Mouse (Mus musculus): ENCODE results near the gene Gm17577. TPM values are rescaled to one million over a fixed set of nuclear protein-coding genes. Genes with fewer than 3 reads are reported as not detected.
"Not testable (repeated sequence)": the region's sequence is repeated elsewhere in the genome, so short reads cannot be mapped to it uniquely, and the experiment has no call there.

The Gm17577 gene
- total RNA-seq (2021), result not detected
- long read RNA-seq, experiment 1, result 0 reads
- long read RNA-seq, experiment 2, result 0 reads

DNA sequence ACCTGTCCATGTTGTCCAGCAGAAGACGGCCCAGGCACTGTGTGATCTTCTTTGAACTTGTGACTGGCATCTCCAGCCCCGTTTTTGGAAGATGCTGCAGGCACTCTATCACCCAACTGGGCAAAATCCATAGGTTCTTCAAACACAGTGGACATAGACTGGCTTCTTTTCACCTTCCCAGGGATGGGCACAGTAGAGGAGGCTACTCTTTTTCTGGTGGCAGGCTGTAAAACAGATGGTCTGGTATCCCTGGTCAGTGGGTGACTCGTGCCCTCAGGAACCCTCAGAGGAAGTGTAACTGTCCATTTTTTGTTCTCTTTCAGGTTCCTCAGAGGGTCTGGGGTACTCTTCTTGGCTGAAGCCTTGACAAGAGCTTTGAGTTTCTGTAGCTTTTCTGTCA, at the start of gene Gm17577:
TSS of gene Gm17577 (minus strand) at position 101 of the 400 bp plus-strand sequence.
- intact Hi-C loops (cut with DNase I); DNase-seq: not testable (repeated sequence)

DNA sequence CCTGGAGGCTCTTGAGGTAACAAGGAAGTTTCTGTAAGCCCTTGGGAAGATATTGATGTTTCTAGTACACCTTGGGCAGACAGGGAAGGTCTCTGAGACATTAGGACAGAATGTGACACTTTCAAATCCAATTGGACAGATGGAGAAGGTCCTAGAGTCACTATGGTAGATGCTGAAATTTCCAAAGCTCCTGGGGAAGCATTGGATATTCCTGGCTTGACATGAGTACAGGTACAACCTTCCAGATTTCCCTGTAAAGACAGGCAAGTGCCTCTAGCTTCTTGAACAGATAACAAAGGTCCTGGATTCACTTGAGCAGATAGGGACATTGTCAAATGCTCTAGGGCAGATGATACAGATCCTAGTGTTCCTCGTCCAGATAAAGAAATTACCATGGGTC, 24.3 kb downstream of the Gm17577 start, which contains the start of gene Srsx:
TSS of gene Srsx (minus strand) at position 101 of the 400 bp plus-strand sequence.
- intact Hi-C loops (cut with DNase I); DNase-seq: not testable (repeated sequence)

Other genes starting within 250 kb of the Gm17577 start
- not detected for gene Gm17521, start 217.2 kb downstream of the Gm17577 start, total RNA-seq (2021)
- 1 to 10 TPM in 1 of 2 experiments, under 1 TPM in 1; 0.69 to 2.1 TPM for gene Cldn34c1, start 143.4 kb downstream of the Gm17577 start, total RNA-seq (2021)
- not detected for gene Srsx, start 24.4 kb downstream of the Gm17577 start, total RNA-seq (2021)

Data from gastrocnemius, postnatal 36 days (tissue).